Mouse (Mus musculus) heart, adult 2 months (tissue): ENCODE data around the gene Wdhd1. TPM values are rescaled to one million over a fixed set of nuclear protein-coding genes. Genes with fewer than 3 reads are reported as not detected.
"Not testable (repeated sequence)": the region's sequence is repeated elsewhere in the genome, so short reads cannot be mapped to it uniquely, and the experiment has no call there.

ENCODE experiments used
- DNase-seq, 2 experiments: peaks; one replicate each; pipeline ENCODE4 v3.0.0; 2021
- H3K27ac ChIP-seq: fragments of 200-600 bp; 2 replicates; pipeline ENCODE4 v1.8.1; 2022
- H3K27me3 ChIP-seq: fragments of 200-500 bp; 2 replicates; pipeline ENCODE4 v1.6.1; 2012; ENCODE audit warnings: mild to moderate bottlenecking, low read length, inconsistent platforms, mixed read lengths; ENCODE audit not compliant: control insufficient read depth, insufficient read depth
- H3K36me3 ChIP-seq: fragments of 200-500 bp; 2 replicates; pipeline ENCODE4 v1.6.1; 2012; ENCODE audit warnings: low read length, inconsistent platforms; ENCODE audit not compliant: control insufficient read depth, insufficient read depth
- H3K4me1 ChIP-seq: fragments of 200-500 bp; 2 replicates; pipeline ENCODE4 v1.6.1; 2011; ENCODE audit warnings: low read length; ENCODE audit not compliant: control insufficient read depth, insufficient read depth
- H3K4me3 ChIP-seq: fragments of 200-600 bp; 2 replicates; pipeline ENCODE4 v1.8.1; 2022
- H3K79me2 ChIP-seq: fragments of 200-500 bp; replicated peaks from 2 replicates; pipeline ENCODE4 v1.6.1; 2012; ENCODE audit warnings: mild to moderate bottlenecking, inconsistent platforms, low read length, moderate library complexity, mixed read lengths; ENCODE audit not compliant: control insufficient read depth, insufficient read depth
- H3K9ac ChIP-seq: fragments of 200-500 bp; 2 replicates; pipeline ENCODE4 v1.6.1; 2012; ENCODE audit warnings: low read depth, mild to moderate bottlenecking, control low read depth, inconsistent platforms, low read length, mixed read lengths
- CTCF ChIP-seq: fragments of 200-600 bp; IDR thresholded peaks from 2 replicates; pipeline ENCODE4 v1.8.1; 2022; ENCODE audit warnings: antibody characterized with exemption, mild to moderate bottlenecking, moderate library complexity
- EP300 ChIP-seq: fragments of 200-500 bp; IDR thresholded peaks from 2 replicates; pipeline ENCODE4 v1.6.1; 2011; ENCODE audit warnings: low read depth, low read length, control low read depth; ENCODE audit not compliant: insufficient read depth
- POLR2A ChIP-seq: fragments of 200-500 bp; IDR thresholded peaks from 2 replicates; pipeline ENCODE4 v1.6.1; 2011; ENCODE audit warnings: mild to moderate bottlenecking, low read depth, low read length, control low read depth; ENCODE audit not compliant: insufficient read depth
- WGBS: fragments of 180-500 bp; shearing (Covaris S2); methylation state at CpG from one replicate; pipeline ENCODE4 v1.1.7; 2018; 5-methylcytosine and 5-hydroxymethylcytosine counted together
- intact Hi-C: fragments of 180-260 bp; cut with DNase I; formaldehyde crosslinking; loops from one replicate; pipeline ENCODE4 v1.15.1; 2025
- long read RNA-seq: library from polyadenylated mRNA; stranded (forward); transcript quantifications from one replicate; pipeline ENCODE4 v2.0.0, GENCODE M21; 2021
- polyA plus RNA-seq: library from polyadenylated mRNA; depleted of rRNA; stranded (reverse); fragments of >200 nt; gene quantifications from 2 replicates; pipeline ENCODE4 v1.2.3, GENCODE M21; 2012; rRNA removed
- total RNA-seq, 2 experiments: library from RNA; stranded (reverse); gene quantifications; 2 replicates each; pipeline ENCODE4 v1.2.3; 2021

Gene Wdhd1
- total RNA-seq: under 1 TPM; 0.48 to 0.73 TPM
- 0.33 and 0.53 TPM in 2 replicates for polyA plus RNA-seq
- long read RNA-seq: 0 reads

GRCm38 (mm10) chr14:47276637-47277393, at the start of gene Wdhd1, which contains the start of gene Socs4:
TSS of gene Wdhd1 (minus strand) at chr14:47276857.
TSS of gene Socs4 (plus strand) at chr14:47276931.
- no peaks in the 10 kb centered on the region; the same call in 1 of the 2 replicates for H3K79me2 ChIP-seq
- H3K27me3 ChIP-seq: no peaks in the 10 kb centered on the region
- WGBS: under 1% methylated on average over 72 of the region's 77 CpGs
- H3K27ac ChIP-seq: peak within 1 kb of the TSS; percentile 96
- TF ChIP-seq CTCF (peak; percentile 58), POLR2A (no peak; the same call in none of the 2 replicates), EP300 (0 out of 2 replicates have a peak, but pooled peaks have one; percentile 2)
- H3K4me3 ChIP-seq: peak within 1 kb of the TSS; percentile 83
- no peaks in the 10 kb centered on the region; the same call in 1 of the 2 replicates for H3K4me1 ChIP-seq
- peak; percentile 97 to 98 for DNase-seq
- peaks cover 2% of the 10 kb centered on the region; the same call in 1 of the 2 replicates for H3K36me3 ChIP-seq
- peak within 1 kb of the TSS; percentile 85 for H3K9ac ChIP-seq
- intact Hi-C loops: loop anchor here (1.0 to 5.0 kb wide), 3 partner anchors 22 to 140 kb away; partner anchors contain the start of genes Dlgap5 and Mapk1ip1l

- no peaks in the 10 kb centered on the region for H3K79me2 ChIP-seq
- no peak overlapping the region for H3K27ac ChIP-seq
- no peaks in the 10 kb centered on the region for H3K4me1 ChIP-seq
- H3K36me3 ChIP-seq: no peaks in the 10 kb centered on the region
- H3K4me3 ChIP-seq: no peak overlapping the region
- TF ChIP-seq POLR2A (no peak), EP300 (no peak), CTCF (no peak)
- WGBS: 86% methylated on average over 9 of the region's 9 CpGs
- intact Hi-C loops: no loop called here
- no peak for DNase-seq
- H3K27me3 ChIP-seq: no peaks in the 10 kb centered on the region
- no peak overlapping the region for H3K9ac ChIP-seq
These were observed 49.5 kb upstream of the Wdhd1 start for GRCm38 (mm10) chr14:47325965-47326761.

- H3K4me1 ChIP-seq, H3K9ac ChIP-seq, DNase-seq, H3K27ac ChIP-seq, H3K79me2 ChIP-seq, H3K27me3 ChIP-seq, H3K4me3 ChIP-seq, H3K36me3 ChIP-seq, intact Hi-C loops: not testable (repeated sequence)
- 84% methylated on average over 7 of the region's 8 CpGs for WGBS
These were observed 44.9 kb upstream of the Wdhd1 start for GRCm38 (mm10) chr14:47321581-47321980.

- Histone ChIP-seq H3K27me3 (no peaks in the 10 kb centered on the region), H3K27ac (no peak overlapping the region), H3K36me3 (no peaks in the 10 kb centered on the region; the same call in 1 of the 2 replicates), H3K79me2 (no peaks in the 10 kb centered on the region), H3K4me3 (no peak overlapping the region), H3K9ac (no peak overlapping the region), H3K4me1 (no peaks in the 10 kb centered on the region)
- 90% methylated on average over 5 of the region's 5 CpGs for WGBS
- DNase-seq: no peak
- TF ChIP-seq CTCF (no peak), POLR2A (no peak), EP300 (no peak)
- intact Hi-C loops: no loop called here
These were observed 42.7 kb upstream of the Wdhd1 start for GRCm38 (mm10) chr14:47319362-47319761.

GRCm38 (mm10) chr14:47310342-47311181, 33.9 kb upstream of the Wdhd1 start:
- Histone ChIP-seq H3K79me2 (no peaks in the 10 kb centered on the region; the same call in 1 of the 2 replicates), H3K27ac (no peak overlapping the region), H3K27me3 (no peaks in the 10 kb centered on the region), H3K4me3 (no peak overlapping the region), H3K9ac (no peak overlapping the region), H3K4me1 (no peaks in the 10 kb centered on the region), H3K36me3 (no peaks in the 10 kb centered on the region; the same call in none of the 2 replicates)
- intact Hi-C loops: no loop called here
- WGBS: 94% methylated on average over 18 of the region's 18 CpGs
- DNase-seq: no peak
- TF ChIP-seq POLR2A (no peak), EP300 (no peak), CTCF (no peak)
